Mouse (Mus musculus) megakaryocyte, embryonic 14.5 days (primary cell): ENCODE results near the gene Fras1.

Experiments used
- FLI1 ChIP-seq: IDR thresholded peaks from 2 replicates; pipeline ENCODE4 v1.6.1; 2012; ENCODE audit warnings: low read length, inconsistent platforms, mixed read lengths
- GATA1 ChIP-seq: IDR thresholded peaks from 3 replicates; pipeline ENCODE4 v1.6.1; 2012; ENCODE audit warnings: mixed read lengths, low read length, inconsistent platforms, borderline replicate concordance

DNA sequence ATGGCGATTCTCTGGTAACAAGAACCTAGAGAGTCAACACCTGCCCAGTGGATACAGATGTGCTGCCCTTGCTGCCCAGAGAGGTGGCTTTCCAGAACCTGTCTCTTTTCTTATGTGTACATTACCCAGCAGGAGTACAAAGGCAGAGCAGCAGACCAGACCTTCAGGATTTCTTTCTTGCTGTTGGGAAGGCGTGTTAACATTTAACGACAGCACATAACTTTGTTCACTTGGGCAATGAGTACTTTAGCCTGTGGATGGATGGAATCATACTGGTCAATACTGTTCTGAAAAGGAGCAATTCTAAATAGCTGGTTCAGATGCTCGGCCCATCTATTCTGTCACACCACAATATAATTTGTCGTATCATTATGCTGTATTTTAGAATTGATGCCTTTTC is 79.6 kb downstream of the Fras1 start:
- TF ChIP-seq FLI1: no peak
- TF ChIP-seq GATA1: no peak
